Mouse (Mus musculus) hindbrain, embryonic 12.5 days (tissue): ENCODE results near the gene Inip. TPM values are rescaled to one million over a fixed set of nuclear protein-coding genes. Genes with fewer than 3 reads are reported as not detected.

Experiments used
- ATAC-seq: fragments of 200-750 bp; cut with Nextera tagmentation; 2 replicates; pipeline ENCODE4 v1.8.0; 2017; ENCODE audit warnings: moderate TSS enrichment; ENCODE audit not compliant: low FRiP score
- H3K27ac ChIP-seq: fragments of 300-500 bp; sonication (generic); 2 replicates; pipeline ENCODE4 v1.5.1; 2016; ENCODE audit warnings: mild to moderate bottlenecking
- H3K27me3 ChIP-seq: fragments of 300-500 bp; sonication (generic); 2 replicates; pipeline ENCODE4 v1.6.1; 2016; ENCODE audit warnings: mild to moderate bottlenecking
- H3K36me3 ChIP-seq: fragments of 300-500 bp; sonication (generic); 2 replicates; pipeline ENCODE4 v1.6.1; 2016; ENCODE audit warnings: mild to moderate bottlenecking
- H3K4me1 ChIP-seq: fragments of 300-500 bp; sonication (generic); 2 replicates; pipeline ENCODE4 v1.6.1; 2016
- H3K4me2 ChIP-seq: fragments of 300-500 bp; sonication (generic); replicated peaks from 2 replicates; pipeline ENCODE4 v1.6.1; 2016; ENCODE audit warnings: mild to moderate bottlenecking
- H3K4me3 ChIP-seq: fragments of 300-500 bp; sonication (generic); 2 replicates; pipeline ENCODE4 v1.5.1; 2016; ENCODE audit warnings: mild to moderate bottlenecking
- H3K9ac ChIP-seq: fragments of 300-500 bp; sonication (generic); 2 replicates; pipeline ENCODE4 v1.6.1; 2016; ENCODE audit warnings: mild to moderate bottlenecking, moderate library complexity
- H3K9me3 ChIP-seq: fragments of 300-500 bp; sonication (generic); replicated peaks from 2 replicates; pipeline ENCODE4 v1.6.1; 2016; ENCODE audit warnings: mild to moderate bottlenecking
- WGBS: fragments of 180-500 bp; shearing (Covaris S2); methylation state at CpG from one replicate; pipeline ENCODE4 v1.1.7; 2016; 5-methylcytosine and 5-hydroxymethylcytosine counted together
- polyA plus RNA-seq: library from polyadenylated mRNA; unstranded; fragments of >200 nt; fragmentation: Nextera tagmentation; extraction: Ambion mirVana; gene quantifications from 2 replicates; pipeline ENCODE4 v1.2.1, GENCODE M21; 2016

Inip gene
- polyA plus RNA-seq, 1 experiment from 2014 or later = 78.4 TPM

DNA sequence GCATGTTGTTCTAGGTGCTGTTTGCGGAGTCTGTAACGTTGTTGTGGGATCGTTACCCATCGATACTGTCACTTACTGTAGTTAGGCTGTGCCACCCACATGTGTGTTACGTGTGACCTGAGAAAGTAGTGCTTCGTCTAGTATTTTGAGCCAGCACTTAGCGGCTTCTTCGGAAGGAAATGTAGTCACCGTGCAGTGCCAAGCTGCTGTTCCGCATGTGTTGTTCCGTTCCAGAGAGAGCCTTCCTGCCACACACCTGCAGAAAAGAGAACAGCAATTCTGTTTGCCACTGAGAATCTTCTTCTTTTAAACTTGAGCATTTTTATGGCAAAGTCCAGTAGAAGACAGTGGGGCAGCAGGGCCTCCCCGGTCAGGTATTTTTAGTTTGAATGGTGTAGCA is 74.9 kb downstream of the Inip start:
- Histone ChIP-seq H3K4me3 (no peak overlapping the region), H3K4me2 (no peak overlapping the region), H3K36me3 (no peaks in the 10 kb centered on the region), H3K9me3 (no peaks in the 10 kb centered on the region), H3K4me1 (peaks cover 6% of the 10 kb centered on the region; the same call in 1 of the 2 replicates), H3K9ac (no peak overlapping the region), H3K27me3 (no peaks in the 10 kb centered on the region), H3K27ac (no peak overlapping the region)
- no peak for ATAC-seq
- 94% methylated on average over 12 of the region's 12 CpGs for WGBS

- H3K4me2 ChIP-seq = no peak overlapping the region
- WGBS = 85% methylated on average over 4 of the region's 4 CpGs
- peaks cover 6% of the 10 kb centered on the region; the same call in 1 of the 2 replicates for H3K4me1 ChIP-seq
- H3K27ac ChIP-seq = no peak overlapping the region
- H3K9me3 ChIP-seq = no peaks in the 10 kb centered on the region
- 0 out of 2 replicates have a peak, but pooled peaks cover under 1% of the 10 kb centered on the region for H3K36me3 ChIP-seq
- no peak overlapping the region for H3K9ac ChIP-seq
- no peak for ATAC-seq
- no peak overlapping the region for H3K4me3 ChIP-seq
- no peaks in the 10 kb centered on the region for H3K27me3 ChIP-seq
Observed at GRCm38 (mm10) chr4:59725579-59725978, 75.8 kb downstream of the Inip start.

DNA sequence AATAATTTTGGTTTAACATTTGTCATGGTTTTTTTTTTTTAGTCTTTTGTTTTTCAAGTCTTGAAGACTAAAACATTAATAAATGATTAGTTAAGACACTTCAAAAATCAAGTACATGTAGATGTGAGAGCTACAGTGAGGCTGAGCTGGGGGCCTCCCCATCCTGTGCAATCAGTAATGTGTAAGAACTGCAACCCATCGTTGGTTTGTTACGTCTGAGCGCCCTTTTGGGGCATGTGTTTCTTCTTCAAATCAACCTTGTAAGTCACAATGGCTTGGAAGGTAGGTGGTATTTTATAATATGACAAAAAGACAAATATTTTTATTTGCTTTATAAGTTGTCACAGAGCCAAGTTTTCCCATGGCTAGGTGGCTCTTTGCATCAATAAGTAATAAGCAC is 79.6 kb downstream of the Inip start:
- Histone ChIP-seq H3K36me3 (peaks cover 8% of the 10 kb centered on the region; the same call in 1 of the 2 replicates), H3K9ac (no peak overlapping the region), H3K4me1 (peaks cover 3% of the 10 kb centered on the region; the same call in 1 of the 2 replicates), H3K9me3 (no peaks in the 10 kb centered on the region), H3K27me3 (no peaks in the 10 kb centered on the region), H3K4me2 (no peak overlapping the region), H3K4me3 (no peak overlapping the region), H3K27ac (no peak overlapping the region)
- 81% methylated on average over 3 of the region's 3 CpGs for WGBS
- no peak for ATAC-seq

Other genes with a start within 250 kb of the Inip start
- 37.8 and 41.8 TPM in 2 replicates for gene Hsdl2, start 220.0 kb downstream of the Inip start, polyA plus RNA-seq
- 71.1 and 73.1 TPM in 2 replicates for gene E130308A19Rik, start 175.4 kb downstream of the Inip start, polyA plus RNA-seq
- 14.7 and 17.3 TPM in 2 replicates for gene Snx30, start 4.3 kb upstream of the Inip start, polyA plus RNA-seq
- 0.09 and 0.10 TPM in 2 replicates for gene Slc46a2, start 113.5 kb upstream of the Inip start, polyA plus RNA-seq
- gene Mup4, start 159.1 kb upstream of the Inip start, polyA plus RNA-seq = not detected in 2 replicates
- gene Mup6, start 162.7 kb upstream of the Inip start, polyA plus RNA-seq = not detected in 2 replicates